Mouse (Mus musculus) neural tube, embryonic 12.5 days (tissue): ENCODE measurements around the gene Lefty1. TPM values are rescaled to one million over a fixed set of nuclear protein-coding genes. Genes with fewer than 3 reads are reported as not detected.
"Not testable (repeated sequence)": the region's sequence is repeated elsewhere in the genome, so short reads cannot be mapped to it uniquely, and the experiment has no call there.

ENCODE experiments used
- ATAC-seq: fragments of 200-750 bp; cut with Nextera tagmentation; 2 replicates; pipeline ENCODE4 v1.8.0; 2017; ENCODE audit warnings: low read depth, mild to moderate bottlenecking, moderate TSS enrichment, moderate library complexity; ENCODE audit not compliant: low FRiP score
- H3K27ac ChIP-seq: fragments of 300-500 bp; sonication (generic); 2 replicates; pipeline ENCODE4 v1.5.1; 2016
- H3K27me3 ChIP-seq: fragments of 300-500 bp; sonication (generic); replicated peaks from 2 replicates; pipeline ENCODE4 v1.6.1; 2016; ENCODE audit warnings: mild to moderate bottlenecking
- H3K36me3 ChIP-seq: fragments of 300-500 bp; sonication (generic); 2 replicates; pipeline ENCODE4 v1.6.1; 2016; ENCODE audit warnings: mild to moderate bottlenecking
- H3K4me1 ChIP-seq: fragments of 300-500 bp; sonication (generic); 2 replicates; pipeline ENCODE4 v1.6.1; 2016
- H3K4me2 ChIP-seq: fragments of 300-500 bp; sonication (generic); replicated peaks from 2 replicates; pipeline ENCODE4 v1.6.1; 2016; ENCODE audit warnings: mild to moderate bottlenecking
- H3K4me3 ChIP-seq: fragments of 300-500 bp; sonication (generic); 2 replicates; pipeline ENCODE4 v1.5.1; 2016
- H3K9ac ChIP-seq: fragments of 300-500 bp; sonication (generic); 2 replicates; pipeline ENCODE4 v1.6.1; 2016; ENCODE audit warnings: mild to moderate bottlenecking
- H3K9me3 ChIP-seq: fragments of 300-500 bp; sonication (generic); 2 replicates; pipeline ENCODE4 v1.6.1; 2016; ENCODE audit warnings: mild to moderate bottlenecking
- WGBS: fragments of 180-500 bp; shearing (Covaris S2); methylation state at CpG from one replicate; pipeline ENCODE4 v1.1.7; 2016; 5-methylcytosine and 5-hydroxymethylcytosine counted together
- polyA plus RNA-seq: library from polyadenylated mRNA; unstranded; fragments of >200 nt; fragmentation: Nextera tagmentation; extraction: Ambion mirVana; gene quantifications from 2 replicates; pipeline ENCODE4 v1.2.1, GENCODE M21; 2016

Lefty1 gene
- polyA plus RNA-seq, 1 experiment from 2014 or later: 0.46 TPM

- no peak overlapping the region for H3K4me2 ChIP-seq
- WGBS: 88% methylated on average over 7 of the region's 7 CpGs
- H3K9ac ChIP-seq: no peak overlapping the region
- H3K27me3 ChIP-seq: no peaks in the 10 kb centered on the region
- no peak overlapping the region for H3K4me3 ChIP-seq
- H3K27ac ChIP-seq: no peak overlapping the region
- peaks cover 4% of the 10 kb centered on the region; the same call in 1 of the 2 replicates for H3K36me3 ChIP-seq
- H3K4me1 ChIP-seq: no peaks in the 10 kb centered on the region
- H3K9me3 ChIP-seq: no peaks in the 10 kb centered on the region
- no peak for ATAC-seq
These were observed 32.4 kb downstream of the Lefty1 start for GRCm38 (mm10) chr1:180967261-180967660.

GRCm38 (mm10) chr1:180972941-180973340 is 38.1 kb downstream of the Lefty1 start:
- Histone ChIP-seq H3K9ac (no peak overlapping the region), H3K4me3 (no peak overlapping the region), H3K9me3 (no peaks in the 10 kb centered on the region), H3K36me3 (no peaks in the 10 kb centered on the region), H3K4me2 (no peak overlapping the region), H3K4me1 (no peaks in the 10 kb centered on the region), H3K27me3 (no peaks in the 10 kb centered on the region), H3K27ac (no peak overlapping the region)
- WGBS: 74% methylated on average over 10 of the region's 11 CpGs
- ATAC-seq: no peak

GRCm38 (mm10) chr1:180974126-180974746 is 39.4 kb downstream of the Lefty1 start:
- Histone ChIP-seq H3K4me3 (no peak overlapping the region), H3K4me2 (no peak overlapping the region), H3K27me3 (no peaks in the 10 kb centered on the region), H3K4me1 (no peaks in the 10 kb centered on the region), H3K27ac (no peak overlapping the region), H3K9me3 (no peaks in the 10 kb centered on the region), H3K36me3 (no peaks in the 10 kb centered on the region), H3K9ac (no peak overlapping the region)
- ATAC-seq: peak; percentile 56
- WGBS: 63% methylated on average over 14 of the region's 14 CpGs

- Histone ChIP-seq H3K4me3 (no peak overlapping the region), H3K36me3 (no peaks in the 10 kb centered on the region), H3K27ac (no peak overlapping the region), H3K4me2 (no peak overlapping the region), H3K4me1 (no peaks in the 10 kb centered on the region), H3K9me3 (no peaks in the 10 kb centered on the region), H3K27me3 (no peaks in the 10 kb centered on the region), H3K9ac (no peak overlapping the region)
- WGBS: 62% methylated on average over 4 of the region's 4 CpGs
- no peak for ATAC-seq
These were observed 41.4 kb downstream of the Lefty1 start for GRCm38 (mm10) chr1:180976110-180976679.

- ATAC-seq: no peak
- Histone ChIP-seq H3K27ac (no peak overlapping the region), H3K27me3 (no peaks in the 10 kb centered on the region), H3K4me2 (no peak overlapping the region), H3K9ac (no peak overlapping the region), H3K4me3 (no peak overlapping the region), H3K4me1 (no peaks in the 10 kb centered on the region), H3K36me3 (no peaks in the 10 kb centered on the region), H3K9me3 (no peaks in the 10 kb centered on the region)
- WGBS: 85% methylated on average over 24 of the region's 24 CpGs
These were observed 44.8 kb downstream of the Lefty1 start for GRCm38 (mm10) chr1:180979484-180980251.

DNA sequence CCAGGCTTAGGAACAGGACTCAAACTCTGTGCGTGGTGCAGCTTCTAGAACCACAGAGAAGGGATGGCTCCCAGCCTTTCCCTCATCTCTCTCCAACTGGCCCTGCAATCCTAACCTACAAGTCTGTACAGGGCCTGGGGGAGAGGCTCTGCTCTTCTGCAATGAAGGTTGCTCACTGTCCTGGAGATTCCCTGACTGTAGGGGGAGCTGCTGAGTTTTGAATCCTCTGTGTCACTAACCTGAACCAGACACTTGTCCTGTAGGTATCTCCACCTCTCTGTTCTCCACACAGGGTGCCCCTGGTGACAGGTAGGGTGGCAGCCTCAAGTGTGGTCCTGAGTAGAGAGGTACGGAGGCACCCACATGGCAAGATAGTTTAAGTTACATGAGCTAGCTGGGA is 45.6 kb downstream of the Lefty1 start:
- no peak overlapping the region for H3K4me3 ChIP-seq
- H3K4me1 ChIP-seq: no peaks in the 10 kb centered on the region
- no peak overlapping the region for H3K27ac ChIP-seq
- H3K27me3 ChIP-seq: no peaks in the 10 kb centered on the region
- no peak for ATAC-seq
- WGBS: 58% methylated on average over 2 of the region's 2 CpGs
- H3K36me3 ChIP-seq: no peaks in the 10 kb centered on the region
- no peak overlapping the region for H3K9ac ChIP-seq
- no peaks in the 10 kb centered on the region for H3K9me3 ChIP-seq
- H3K4me2 ChIP-seq: no peak overlapping the region

DNA sequence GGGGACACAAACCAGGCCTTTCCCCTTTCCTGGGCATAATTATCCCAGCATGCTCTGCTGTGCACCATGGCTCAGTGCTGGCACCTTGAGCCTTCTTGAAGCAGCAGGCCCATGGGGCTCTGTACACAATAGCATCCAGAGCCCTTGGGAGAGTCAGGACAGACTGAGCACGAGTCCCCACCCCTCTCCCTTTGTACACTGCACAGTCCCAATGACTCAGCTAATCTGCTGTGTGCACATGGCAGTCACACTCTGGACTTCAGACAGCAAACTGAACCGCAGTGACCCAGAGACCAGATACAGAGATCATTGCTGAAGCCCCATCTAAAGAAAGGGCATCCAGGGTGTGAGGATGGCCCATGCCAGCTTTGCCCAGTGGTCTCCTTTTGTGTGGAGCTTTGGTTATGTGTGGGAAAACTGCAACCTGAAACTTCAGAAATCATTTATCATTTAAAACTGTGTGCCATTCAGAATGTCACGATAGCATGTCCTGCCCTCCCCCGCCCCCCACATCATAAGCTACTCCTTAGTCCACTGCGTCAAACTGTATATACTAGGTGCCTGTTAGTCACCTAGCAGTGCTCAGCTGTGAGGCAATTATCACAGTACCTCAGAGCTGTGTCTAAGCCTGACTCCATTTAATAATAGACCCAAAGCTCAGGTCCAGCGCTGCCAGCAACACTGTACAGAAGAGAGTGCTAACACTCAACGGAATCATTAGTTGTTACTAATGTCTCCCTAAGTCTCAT is 46.6 kb downstream of the Lefty1 start:
- not testable (repeated sequence) for H3K4me2 ChIP-seq, H3K9me3 ChIP-seq, H3K9ac ChIP-seq, H3K4me1 ChIP-seq, H3K4me3 ChIP-seq, H3K27me3 ChIP-seq, H3K36me3 ChIP-seq, H3K27ac ChIP-seq, ATAC-seq
- 80% methylated on average over 7 of the region's 7 CpGs for WGBS

DNA sequence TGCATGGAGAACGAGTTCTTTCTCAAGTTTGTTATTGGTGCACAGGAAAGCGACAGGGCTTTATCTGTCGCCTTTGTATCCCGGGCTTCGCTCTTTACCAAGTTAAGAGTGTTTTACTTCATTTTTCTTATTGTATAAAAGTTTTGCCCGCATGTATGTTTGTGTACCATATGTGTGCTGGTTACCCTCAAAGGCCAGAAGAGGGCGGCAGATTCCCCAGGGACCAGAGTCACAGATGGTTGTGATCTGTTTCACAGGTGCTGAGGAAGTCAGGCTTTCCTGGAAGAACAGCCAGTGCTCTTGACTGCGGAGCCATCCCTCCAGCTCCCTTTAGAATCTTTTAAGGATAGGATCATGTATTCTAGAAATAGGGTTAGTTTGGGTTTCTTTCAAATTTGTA is 51.9 kb downstream of the Lefty1 start:
- Histone ChIP-seq H3K4me2 (no peak overlapping the region), H3K9me3 (no peaks in the 10 kb centered on the region), H3K4me3 (no peak overlapping the region), H3K9ac (no peak overlapping the region), H3K27me3 (no peaks in the 10 kb centered on the region), H3K27ac (no peak overlapping the region), H3K36me3 (no peaks in the 10 kb centered on the region), H3K4me1 (no peaks in the 10 kb centered on the region; the same call in 1 of the 2 replicates)
- no peak for ATAC-seq
- 90% methylated on average over 8 of the region's 8 CpGs for WGBS

DNA sequence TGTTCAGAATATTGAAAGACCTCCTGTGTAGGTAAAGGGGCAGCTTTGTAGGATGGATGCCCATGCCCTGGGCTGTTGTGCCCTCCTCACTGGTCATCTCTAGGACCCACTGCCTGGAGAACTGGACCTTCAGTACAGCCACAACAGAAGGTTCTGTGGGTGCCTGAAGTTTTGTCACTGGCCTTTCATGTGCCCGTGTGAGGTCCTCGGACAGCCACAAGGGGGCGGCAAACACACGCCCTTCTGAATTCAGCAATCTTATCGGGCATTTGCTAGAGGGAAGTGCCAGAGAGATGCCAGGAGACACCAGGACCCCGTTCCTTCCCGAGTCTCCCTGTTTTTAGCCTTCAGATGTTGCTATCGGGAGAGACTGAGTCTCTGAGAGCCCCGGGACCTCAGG is 52.9 kb downstream of the Lefty1 start:
- no peaks in the 10 kb centered on the region for H3K9me3 ChIP-seq
- WGBS: 4% methylated on average over 9 of the region's 9 CpGs
- no peaks in the 10 kb centered on the region for H3K36me3 ChIP-seq
- H3K9ac ChIP-seq: no peak overlapping the region
- H3K27me3 ChIP-seq: no peaks in the 10 kb centered on the region
- H3K27ac ChIP-seq: no peak overlapping the region
- H3K4me1 ChIP-seq: no peaks in the 10 kb centered on the region; the same call in 1 of the 2 replicates
- ATAC-seq: no peak
- no peak overlapping the region; the same call in 1 of the 2 replicates for H3K4me2 ChIP-seq
- no peak overlapping the region for H3K4me3 ChIP-seq

Other genes with a start within 250 kb of the Lefty1 start
- 0.08 and 0.31 TPM in 2 replicates for gene Mixl1, start 238.0 kb upstream of the Lefty1 start, polyA plus RNA-seq
- 27.9 and 31.0 TPM in 2 replicates for gene Acbd3, start 209.0 kb upstream of the Lefty1 start, polyA plus RNA-seq
- gene H3f3a, start 121.1 kb upstream of the Lefty1 start, polyA plus RNA-seq: 3,506 and 3,654 TPM in 2 replicates
- 37.6 and 40.5 TPM in 2 replicates for gene Sde2, start 83.9 kb upstream of the Lefty1 start, polyA plus RNA-seq
- not detected in 2 replicates for gene Lefty2, start 41.9 kb upstream of the Lefty1 start, polyA plus RNA-seq
- gene Pycr2, start 30.7 kb upstream of the Lefty1 start, polyA plus RNA-seq: 93.9 and 94.6 TPM in 2 replicates
- gene Tmem63a, start 7.3 kb downstream of the Lefty1 start, polyA plus RNA-seq: 3.2 and 3.9 TPM in 2 replicates
- 2.8 and 3.0 TPM in 2 replicates for gene Ephx1, start 85.9 kb downstream of the Lefty1 start, polyA plus RNA-seq
- gene 9130409I23Rik, start 116.2 kb downstream of the Lefty1 start, polyA plus RNA-seq: not detected in 2 replicates
- 40.1 and 45.6 TPM in 2 replicates for gene Nvl, start 209.2 kb downstream of the Lefty1 start, polyA plus RNA-seq
- 69.5 and 69.8 TPM in 2 replicates for gene Cnih4, start 209.7 kb downstream of the Lefty1 start, polyA plus RNA-seq